Mouse (Mus musculus) C2C12 (cell line): ENCODE results near the gene Gas6.

Experiments used
- CEBPB ChIP-seq: IDR thresholded peaks from one replicate; pipeline ENCODE4 v1.6.1; 2011; ENCODE audit warnings: low read depth, mild to moderate bottlenecking, control low read depth, moderate library complexity
- CTCF ChIP-seq: IDR thresholded peaks from one replicate; pipeline ENCODE4 v1.5.1; 2011; ENCODE audit not compliant: control insufficient read depth, insufficient read depth, insufficient read length
- FOSL1 ChIP-seq: IDR thresholded peaks from one replicate; pipeline ENCODE4 v1.8.0; 2011; ENCODE audit warnings: mild to moderate bottlenecking, low read length; ENCODE audit not compliant: poor library complexity, insufficient read depth, severe bottlenecking
- MAX ChIP-seq: IDR thresholded peaks from one replicate; pipeline ENCODE4 v1.6.1; 2011; ENCODE audit warnings: mild to moderate bottlenecking, control low read depth
- MYOD1 ChIP-seq: IDR thresholded peaks from one replicate; pipeline ENCODE4 v1.6.1; 2011; ENCODE audit warnings: low read depth; ENCODE audit not compliant: control insufficient read depth, insufficient read length
- MYOG ChIP-seq: IDR thresholded peaks from one replicate; pipeline ENCODE4 v1.6.1; 2011; ENCODE audit not compliant: control insufficient read depth, insufficient read length; ENCODE audit errors: extremely low read depth
- USF1 ChIP-seq: IDR thresholded peaks from one replicate; pipeline ENCODE4 v1.6.1; 2011; ENCODE audit warnings: low read depth, mild to moderate bottlenecking, control low read depth, moderate library complexity

DNA sequence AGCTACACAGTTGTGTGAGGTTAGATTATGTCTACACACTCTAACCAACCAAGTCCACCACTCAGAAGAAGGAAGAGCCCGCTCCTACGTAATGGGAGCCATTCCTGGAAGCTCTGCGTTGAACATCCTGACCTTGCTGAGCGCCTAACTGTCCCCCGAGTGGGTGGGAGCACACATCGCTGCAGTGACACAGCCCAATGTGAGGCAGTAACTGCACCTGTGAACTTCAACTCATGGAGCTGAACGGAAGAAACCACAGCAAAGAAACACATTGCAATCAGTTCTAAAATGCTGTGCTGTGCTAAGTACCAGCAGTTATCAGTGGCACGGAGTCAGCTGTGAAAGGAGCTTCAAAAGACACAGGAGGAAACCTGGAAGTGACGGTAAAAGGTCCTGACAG is 66.1 kb downstream of the Gas6 start:
- TF ChIP-seq USF1 (no peak), CTCF (no peak), MYOD1 (no peak), MYOG (no peak), MAX (no peak), CEBPB (no peak), FOSL1 (no peak)
